Mouse (Mus musculus) lung, postnatal 0 days (tissue): ENCODE data around the gene Ddx24.

Experiments
- CTCF ChIP-seq: IDR thresholded peaks from 2 replicates; pipeline ENCODE4 v1.5.1; 2016; ENCODE audit warnings: antibody characterized with exemption, mild to moderate bottlenecking
- EP300 ChIP-seq: IDR thresholded peaks from 2 replicates; pipeline ENCODE4 v1.6.1; 2016; ENCODE audit warnings: antibody characterized with exemption, mild to moderate bottlenecking, control low read depth

DNA sequence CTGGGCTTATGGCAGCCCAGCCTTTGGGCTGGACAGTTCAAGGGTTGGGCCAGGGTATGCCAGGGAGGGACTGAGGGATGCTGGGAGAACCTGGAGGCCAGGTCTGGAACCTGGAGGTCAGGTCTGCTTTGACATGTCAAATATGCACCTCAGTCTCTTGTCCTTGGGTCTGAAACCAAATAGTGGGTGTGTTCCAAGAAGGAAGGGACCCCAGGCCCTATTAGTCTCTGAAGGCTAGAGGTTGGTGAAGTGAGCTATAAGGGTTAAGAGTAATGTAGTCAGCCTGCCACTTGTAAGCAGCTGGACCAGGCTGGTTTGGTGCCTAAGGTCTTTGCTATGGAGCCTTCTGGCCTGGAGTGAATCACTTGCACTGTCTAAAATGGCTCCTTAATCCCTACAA is 9.2 kb upstream of the Ddx24 start:
- no peak for TF ChIP-seq EP300
- no peak for TF ChIP-seq CTCF
